ENCODE assay signal across 21 mouse cellular contexts in the genomic region with DNA sequence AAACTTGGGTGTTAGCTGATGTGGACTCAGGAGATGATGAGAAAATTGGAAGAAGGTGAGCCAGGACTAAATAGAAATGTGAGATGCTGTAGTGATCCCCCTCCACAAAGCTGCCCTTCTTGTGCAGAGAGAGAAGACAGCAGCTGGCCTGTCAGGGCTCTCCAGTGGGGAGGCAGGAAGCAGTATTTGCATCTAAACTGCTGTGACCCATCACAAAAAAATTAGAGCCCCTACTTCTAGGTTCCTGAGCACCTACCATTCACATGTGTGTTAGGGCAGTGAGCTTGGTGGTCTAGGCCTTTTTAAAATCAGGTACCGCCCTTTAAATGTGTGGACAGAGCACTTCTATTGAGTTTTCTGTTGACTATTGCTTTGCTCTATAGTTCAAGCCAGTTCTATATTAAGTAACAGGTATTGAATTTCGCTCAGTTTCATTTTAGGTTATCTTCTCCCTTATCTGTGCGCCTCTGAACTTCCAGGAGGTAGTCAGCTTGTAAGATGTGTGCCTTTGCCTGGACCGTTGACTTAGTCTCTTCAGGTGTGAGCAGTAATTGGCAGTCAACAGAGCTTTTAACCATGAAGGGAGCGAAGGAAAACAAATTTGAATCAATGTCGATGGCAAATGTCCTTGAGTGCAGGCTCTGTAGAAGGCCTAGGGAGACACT.
DNase-seq lines count a peak whose midpoint lies in the region; ATAC-seq and TF ChIP-seq lines count a peak whose summit lies in the region.
"Had no signal": no experiment of that assay in that cellular context is flagged by ENCODE, and none has a peak within 500 bp of the region (broad histone marks: within the 10 kb centered on the region; RNA-seq: fewer than 3 reads in every experiment).

No protein-coding gene starts in this region.

- 0 out of 2 replicates have a peak, but pooled peaks have one; percentile 57 for TF ChIP-seq EP300 in CH12.LX (IDR thresholded peaks at IDR 0.05; ENCODE audit: low read length)

- WGBS in liver, embryonic 16.5 days (ENCODE audit: insufficient replicate concordance) = 52% methylated on average over 6 of the region's 6 CpGs
- WGBS in stomach, embryonic 14.5 days = 61% methylated on average over 6 of the region's 6 CpGs

- no peak for ATAC-seq in CD4-positive, CD25-positive, alpha-beta regulatory T cell, adult 4 months
- no peak for ATAC-seq in liver, embryonic 16.5 days (ENCODE audit: low read depth)
- peak; percentile 74 for ATAC-seq in stomach, embryonic 14.5 days (ENCODE audit: insufficient number of reproducible peaks, insufficient read depth, low FRiP score, low read depth)
- ATAC-seq: forebrain, embryonic 15.5 days had no signal

- no peak for TF ChIP-seq RAD21 in CH12.LX (IDR thresholded peaks at IDR 0.05; ENCODE audit: low read depth, low read length)

- H3K27ac ChIP-seq in liver, embryonic 16.5 days (ENCODE audit: low read length) = peak overlapping the region; percentile 8; the same call in 1 of the 2 replicates
- H3K27ac ChIP-seq in CH12.LX (ENCODE audit: insufficient read depth, low read depth) = peak overlapping the region; percentile 32
- peak overlapping the region; percentile 7; the same call in 1 of the 2 replicates for H3K27ac ChIP-seq in stomach, embryonic 14.5 days (ENCODE audit: low read length)
- H3K27ac ChIP-seq: forebrain, embryonic 15.5 days; hindbrain, embryonic 12.5 days; limb, embryonic 13.5 days; midbrain, embryonic 12.5 days had no signal

- no peak overlapping the region for H3K9ac ChIP-seq in liver, embryonic 16.5 days (ENCODE audit: low read depth, low read length)
- H3K9ac ChIP-seq in CH12.LX (ENCODE audit: insufficient read depth, low read depth) = no peak overlapping the region
- H3K9ac ChIP-seq in stomach, embryonic 14.5 days (replicated peaks; ENCODE audit: low read depth, low read length) = no peak overlapping the region
- H3K9ac ChIP-seq: forebrain, embryonic 15.5 days; hindbrain, embryonic 12.5 days; limb, embryonic 13.5 days; midbrain, embryonic 12.5 days had no signal

- dilution Hi-C loops in CH12.LX (cut with MboI; ENCODE audit: extremely low pct_ligation_motif_present, extremely low pct_unique_long_range_greater_than_20kb, low sequenced_read_pairs) = no loop called here

- TF ChIP-seq POLR2A in CH12.LX (IDR thresholded peaks at IDR 0.05; ENCODE audit: low read depth, low read length) = peak; percentile 33; the same call in 1 of the 2 replicates

- DNase-seq in CD4-positive, CD25-positive, alpha-beta regulatory T cell, adult 2 months (ENCODE audit: low read depth, low spot score) = peak; percentile 34
- DNase-seq in liver (no peak), CH12.LX (ENCODE audit: extremely low read depth) (peak; percentile 69)
- DNase-seq in urinary bladder, postnatal 14 days (ENCODE audit: low spot score) = no peak
- no peak for DNase-seq in adrenal gland, adult 2 months
- DNase-seq: adrenal gland, postnatal 14 days; cerebellum, adult 8-10 months; heart, postnatal 10 days; kidney, adult 11 months; kidney, postnatal 25 days; layer of hippocampus, adult 9-11 months; retina, postnatal 1 day had no signal

- TF ChIP-seq CTCF in CH12.LX (conservative IDR thresholded peaks at IDR 0.05 in 1 of 2, IDR thresholded peaks at IDR 0.05 in 1 of 2; ENCODE audit: low read depth in 2 of 2, low read length in 2 of 2) = no peak

- no peaks in the 10 kb centered on the region for H3K27me3 ChIP-seq in liver, embryonic 16.5 days (ENCODE audit: control insufficient read depth, insufficient read depth, low read depth, low read length)
- no peaks in the 10 kb centered on the region for H3K27me3 ChIP-seq in CH12.LX (replicated peaks)
- no peaks in the 10 kb centered on the region for H3K27me3 ChIP-seq in stomach, embryonic 14.5 days (ENCODE audit: control insufficient read depth, insufficient read depth, low read length)
- H3K27me3 ChIP-seq: forebrain, embryonic 15.5 days; hindbrain, embryonic 12.5 days; limb, embryonic 13.5 days; midbrain, embryonic 12.5 days had no signal

- H3K4me2 ChIP-seq in liver, embryonic 16.5 days (ENCODE audit: low read depth, low read length) = no peak overlapping the region
- peak overlapping the region; percentile 44 for H3K4me2 ChIP-seq in CH12.LX (ENCODE audit: insufficient read depth, low read depth, poor library complexity, severe bottlenecking)
- no peak overlapping the region for H3K4me2 ChIP-seq in stomach, embryonic 14.5 days (replicated peaks; ENCODE audit: low read depth, low read length)
- H3K4me2 ChIP-seq: forebrain, embryonic 15.5 days; hindbrain, embryonic 12.5 days; limb, embryonic 13.5 days; midbrain, embryonic 12.5 days had no signal

- H3K4me1 ChIP-seq in liver, embryonic 16.5 days (ENCODE audit: control insufficient read depth, low read depth, low read length) = peaks cover 30% of the 10 kb centered on the region
- peaks cover 20 to 64% of the 10 kb centered on the region in 2 experiments for H3K4me1 ChIP-seq in CH12.LX (ENCODE audit: control insufficient read depth in 1 of 2, insufficient read depth in 2 of 2)
- H3K4me1 ChIP-seq in stomach, embryonic 14.5 days (ENCODE audit: control insufficient read depth, insufficient read depth, low read length) = peaks cover 20% of the 10 kb centered on the region

- in situ Hi-C loops in CH12.LX (cut with MboI; ENCODE audit: low pct_ligation_motif_present, low pct_unique_long_range_greater_than_20kb, low sequenced_read_pairs) = loop anchor here (10.0 kb wide), 2 partner anchors 168 to 272 kb away; no protein-coding TSS in a partner anchor

- H3K79me2 ChIP-seq in CH12.LX (replicated peaks; ENCODE audit: control insufficient read depth, extremely low read depth, insufficient read depth, poor library complexity, severe bottlenecking) = no peaks in the 10 kb centered on the region

- no peak overlapping the region for H3K4me3 ChIP-seq in liver, embryonic 16.5 days (ENCODE audit: low read depth, low read length)
- no peak overlapping the region for H3K4me3 ChIP-seq in CH12.LX (replicated peaks in 1 of 3; ENCODE audit: low read depth in 2 of 3, low read length in 2 of 3, poor library complexity in 1 of 3)
- H3K4me3 ChIP-seq in stomach, embryonic 14.5 days (ENCODE audit: low read depth, low read length) = no peak overlapping the region
- H3K4me3 ChIP-seq: erythroblast, embryonic 14.5 days; forebrain, embryonic 15.5 days; hindbrain, embryonic 12.5 days; limb, embryonic 13.5 days; midbrain, embryonic 12.5 days; myocyte had no signal

- H3K36me3 ChIP-seq in liver, embryonic 16.5 days (ENCODE audit: control insufficient read depth, insufficient read depth) = no peaks in the 10 kb centered on the region
- H3K36me3 ChIP-seq in CH12.LX (replicated peaks in 1 of 2; ENCODE audit: control insufficient read depth in 1 of 2, insufficient read depth in 1 of 2, low read length in 1 of 2) = no peaks in the 10 kb centered on the region
- H3K36me3 ChIP-seq in stomach, embryonic 14.5 days (ENCODE audit: control insufficient read depth, insufficient read depth, low read length) = no peaks in the 10 kb centered on the region
- H3K36me3 ChIP-seq: forebrain, embryonic 15.5 days; hindbrain, embryonic 12.5 days; limb, embryonic 13.5 days; midbrain, embryonic 12.5 days had no signal

- H3K9me3 ChIP-seq in liver, embryonic 16.5 days (replicated peaks; ENCODE audit: control insufficient read depth, low read length) = no peaks in the 10 kb centered on the region
- no peaks in the 10 kb centered on the region for H3K9me3 ChIP-seq in CH12.LX (replicated peaks; ENCODE audit: low read length)
- H3K9me3 ChIP-seq in stomach, embryonic 14.5 days (ENCODE audit: control insufficient read depth, low read depth, low read length) = no peaks in the 10 kb centered on the region
- H3K9me3 ChIP-seq: forebrain, embryonic 15.5 days; hindbrain, embryonic 12.5 days; limb, embryonic 13.5 days; midbrain, embryonic 12.5 days had no signal

TF ChIP-seq in CH12.LX, 34 proteins besides CTCF, POLR2A, EP300 and RAD21:
- TF ChIP-seq ELF1 (IDR thresholded peaks at IDR 0.05; ENCODE audit: low read depth, low read length) (no peak), HCFC1 (IDR thresholded peaks at IDR 0.05; ENCODE audit: low read depth, low read length) (peak; percentile 19; the same call in 1 of the 2 replicates), MYC (IDR thresholded peaks at IDR 0.05; ENCODE audit: low read depth, low read length) (0 out of 2 replicates have a peak, but pooled peaks have one; percentile 31), ZNF384 (IDR thresholded peaks at IDR 0.05; ENCODE audit: low read depth, low read length) (0 out of 2 replicates have a peak, but pooled peaks have one; percentile 6), IRF4 (IDR thresholded peaks at IDR 0.05; ENCODE audit: low read depth, low read length) (peak; percentile 14; the same call in 1 of the 2 replicates), GABPA (IDR thresholded peaks at IDR 0.05; ENCODE audit: insufficient replicate concordance, low read depth, low read length) (no peak), USF1 (IDR thresholded peaks at IDR 0.05; ENCODE audit: low read depth, low read length) (no peak), ETS1 (conservative IDR thresholded peaks at IDR 0.05; ENCODE audit: low read depth, low read length) (peak; percentile 68), TBP (conservative IDR thresholded peaks at IDR 0.05; ENCODE audit: low read depth, low read length) (peak; percentile 39; the same call in 1 of the 2 replicates), MAZ (IDR thresholded peaks at IDR 0.05; ENCODE audit: low read depth, low read length) (no peak), TCF12 (IDR thresholded peaks at IDR 0.05; ENCODE audit: low read depth, low read length) (0 out of 2 replicates have a peak, but pooled peaks have one; percentile 13), MEF2A (IDR thresholded peaks at IDR 0.05; ENCODE audit: borderline replicate concordance, low read depth, low read length) (peak; percentile 85; the same call in 1 of the 2 replicates), MXI1 (IDR thresholded peaks at IDR 0.05; ENCODE audit: low read depth, low read length) (no peak)

Comparison
In these comparisons a context has a peak if more than half of its experiments do, and no peak if none do; other contexts are left out.
1. DNase-seq: peak in CD4-positive, CD25-positive, alpha-beta regulatory T cell, adult 2 months (single experiment) and CH12.LX (single experiment); none in liver (single experiment), urinary bladder, postnatal 14 days (single experiment) and adrenal gland, adult 2 months (single experiment).
2. Peak in every context shown above with its lines, with median percentiles within 50 percentile points of each other: H3K27ac ChIP-seq.